Mouse (Mus musculus) heart, adult 8-10 months (tissue): ENCODE results near the gene Dot1l. TPM values are rescaled to one million over a fixed set of nuclear protein-coding genes. Genes with fewer than 3 reads are reported as not detected.

Source experiments
- DNase-seq: peaks from one replicate; pipeline ENCODE4 v3.0.0; 2022; ENCODE audit warnings: low spot score
- microRNA-seq: library from miRNA; unstranded; fragments of <30 nt; microRNA quantifications from one replicate; pipeline ENCODE4 v1.2.0, GENCODE M21; 2022
- total RNA-seq, 4 experiments: library from RNA; stranded (reverse); gene quantifications; 2 replicates each; pipeline ENCODE4 v1.2.4; 2022

Gene Dot1l
- total RNA-seq, 4 experiments from 2014 or later, result 13.3 to 24.1 (median 19.8) TPM

DNA sequence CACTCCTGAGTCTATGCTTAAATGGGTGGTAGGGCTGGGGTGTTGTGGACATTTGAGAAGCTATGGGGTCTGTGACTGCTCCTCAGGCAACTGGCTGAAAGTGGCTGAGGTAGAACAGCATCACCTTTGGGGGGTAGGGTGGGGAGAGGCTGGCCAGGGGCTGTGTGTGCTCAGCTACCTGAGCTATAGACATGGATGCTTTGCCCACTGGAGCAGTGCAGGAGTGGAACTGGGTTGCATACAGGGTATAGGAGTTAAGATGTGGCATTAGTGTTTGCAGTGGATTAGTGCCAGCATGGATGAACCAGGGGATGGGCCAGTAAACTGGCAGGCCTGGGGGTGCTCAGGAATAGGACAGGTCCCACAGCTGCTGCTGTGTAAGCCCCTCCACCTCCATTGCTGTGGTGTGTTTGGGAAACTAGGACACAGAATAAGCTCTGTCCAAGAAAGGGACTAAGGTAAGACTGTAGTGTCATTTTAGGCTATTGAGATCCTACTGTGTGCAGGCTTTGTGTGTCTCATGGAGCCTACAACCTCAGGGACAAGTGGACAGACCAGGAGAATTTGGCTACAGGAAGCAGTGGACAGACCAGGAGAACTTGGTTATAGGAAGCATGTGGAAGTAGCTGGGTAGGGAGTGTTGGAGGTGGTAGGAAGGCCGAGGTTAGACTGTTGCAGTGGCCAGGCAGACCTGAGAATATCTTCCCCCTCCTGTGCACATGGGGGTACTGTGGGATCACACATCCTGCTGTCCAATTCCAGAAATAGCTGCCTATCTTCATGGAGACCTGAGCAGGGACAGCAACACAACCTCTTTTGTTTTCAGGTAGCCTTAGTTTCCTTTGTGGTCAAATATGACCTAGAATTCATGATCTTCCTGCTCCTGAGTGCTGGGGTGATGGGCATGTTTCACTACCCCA is 74.6 kb downstream of the Dot1l start:
- no peak for DNase-seq

DNA sequence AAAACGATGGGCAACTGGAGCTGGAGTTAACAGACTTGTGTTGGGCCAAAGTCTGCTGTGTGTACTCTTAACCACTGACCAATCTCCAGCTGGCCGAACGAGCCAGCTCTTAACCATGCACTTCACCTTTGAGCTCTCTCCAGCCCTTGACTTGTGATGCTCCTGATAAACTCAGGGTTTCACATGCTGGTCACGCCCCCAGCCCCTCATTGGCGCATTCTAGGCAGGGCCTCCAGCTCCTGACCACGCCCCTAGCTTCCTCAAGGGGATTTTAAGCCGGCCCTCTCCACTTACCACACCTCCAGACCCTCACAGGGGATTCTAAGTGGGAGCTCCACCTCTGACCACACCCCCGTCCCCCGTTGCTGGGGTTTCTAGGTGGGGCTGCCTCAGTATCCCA is 76.1 kb downstream of the Dot1l start:
- DNase-seq, result no peak

DNA sequence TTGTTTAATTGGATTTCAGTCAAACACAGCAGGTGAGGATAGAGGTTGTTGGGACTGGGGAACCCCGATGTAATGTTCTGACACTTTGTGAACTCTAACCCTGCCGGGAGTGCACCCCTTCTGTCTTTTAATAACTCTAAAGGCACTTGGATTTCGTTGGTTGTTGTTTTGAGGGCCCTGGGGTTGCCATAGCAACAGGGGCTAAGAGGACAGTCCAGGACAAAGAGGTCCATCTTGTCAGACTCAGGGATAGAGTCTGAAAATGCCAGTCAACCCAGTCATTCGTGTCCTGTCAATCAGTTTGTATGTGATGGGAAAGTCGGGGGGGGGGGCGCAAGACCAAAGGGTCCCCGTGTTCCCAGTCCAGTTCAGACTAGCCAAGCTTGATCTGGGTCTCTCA is 77.8 kb downstream of the Dot1l start:
- DNase-seq, result no peak

DNA sequence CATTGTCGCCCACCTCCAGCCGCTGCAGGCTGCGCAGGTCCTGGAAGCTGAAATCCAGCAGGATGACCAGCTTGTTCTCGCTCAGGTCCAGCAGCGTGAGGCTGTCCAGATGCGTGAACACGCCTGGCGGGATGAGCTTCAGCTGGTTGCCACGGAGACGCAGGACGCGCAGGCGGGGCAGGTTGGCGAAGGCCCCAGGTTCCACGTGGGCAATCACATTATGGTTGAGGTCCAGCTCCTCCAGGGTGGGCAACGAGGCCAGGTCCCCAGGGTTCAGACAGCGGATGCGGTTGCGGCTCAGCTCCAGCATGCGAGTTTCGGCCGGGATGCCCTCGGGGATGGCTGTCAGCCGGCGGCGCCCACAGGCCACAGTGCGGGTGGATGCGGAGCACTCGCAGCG is 80.6 kb downstream of the Dot1l start:
- no peak for DNase-seq

DNA sequence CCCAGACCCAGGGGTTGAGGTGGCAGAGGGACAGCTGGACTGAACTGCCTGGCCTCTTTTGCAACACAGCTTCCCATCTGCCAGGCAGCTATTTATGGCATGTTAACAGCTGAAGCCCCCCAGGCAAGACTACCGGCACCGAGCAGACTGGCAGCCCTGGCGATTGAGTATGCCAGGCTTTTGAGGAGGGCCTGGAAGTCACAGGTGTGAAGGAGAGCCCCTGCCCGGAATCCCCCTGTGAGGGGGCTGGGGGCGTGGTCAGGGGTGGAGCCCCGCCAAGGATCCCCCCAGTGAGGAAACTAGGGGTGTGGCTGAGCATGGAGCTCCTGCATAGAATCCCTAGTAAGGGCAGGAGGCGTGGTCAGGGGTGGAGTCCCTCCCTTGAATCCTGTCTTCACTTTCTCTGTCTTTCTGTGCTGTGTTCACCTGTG is 82.0 kb downstream of the Dot1l start:
- no peak for DNase-seq

DNA sequence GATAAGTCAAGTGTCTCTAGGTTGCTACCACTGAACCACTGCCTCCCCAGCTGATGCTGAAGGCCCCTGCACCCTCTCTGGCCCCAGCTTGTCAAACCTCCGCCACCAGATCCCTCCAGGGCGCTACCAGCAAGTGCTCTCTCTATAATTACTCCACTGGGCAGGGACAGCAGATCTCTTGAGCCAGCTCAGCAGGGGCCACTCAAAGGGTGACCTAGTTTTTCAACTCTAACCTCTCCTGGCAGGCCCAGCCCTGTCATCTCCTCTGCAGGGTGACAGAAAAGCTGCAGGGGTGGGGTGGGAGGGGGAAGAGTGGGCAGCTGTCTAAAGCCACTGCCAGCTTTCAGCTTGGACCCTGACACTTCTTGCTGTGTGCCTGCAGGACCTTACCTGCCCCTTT is 82.8 kb downstream of the Dot1l start:
- peak; percentile 56 for DNase-seq

DNA sequence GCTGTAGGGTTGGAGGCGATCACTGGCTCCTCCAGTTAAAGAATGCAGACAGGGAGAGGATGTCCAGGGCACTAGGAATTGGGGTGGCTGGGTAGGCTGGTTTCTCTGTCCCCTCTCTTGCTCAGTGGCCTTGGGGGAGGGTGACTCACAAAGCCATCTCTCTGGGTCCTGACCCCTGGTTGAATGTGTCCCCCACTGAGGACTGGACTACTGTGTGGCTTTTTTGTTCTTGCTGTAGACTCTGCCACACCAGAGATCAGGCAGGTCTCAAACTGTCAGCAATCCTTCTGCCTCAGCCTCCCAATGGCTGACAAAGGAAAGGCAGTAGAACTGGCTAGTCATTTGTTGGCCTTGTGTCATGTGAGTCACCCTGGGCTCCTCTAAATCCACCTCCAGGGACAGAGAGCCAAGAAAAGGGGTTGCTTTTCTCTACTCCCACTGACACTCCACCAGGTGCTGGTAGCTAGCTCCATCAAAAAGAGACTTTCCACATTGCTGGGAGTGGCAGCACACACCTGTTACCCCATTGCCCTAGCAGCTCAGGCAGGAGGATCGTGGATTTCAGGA is 83.4 kb downstream of the Dot1l start:
- no peak for DNase-seq

DNA sequence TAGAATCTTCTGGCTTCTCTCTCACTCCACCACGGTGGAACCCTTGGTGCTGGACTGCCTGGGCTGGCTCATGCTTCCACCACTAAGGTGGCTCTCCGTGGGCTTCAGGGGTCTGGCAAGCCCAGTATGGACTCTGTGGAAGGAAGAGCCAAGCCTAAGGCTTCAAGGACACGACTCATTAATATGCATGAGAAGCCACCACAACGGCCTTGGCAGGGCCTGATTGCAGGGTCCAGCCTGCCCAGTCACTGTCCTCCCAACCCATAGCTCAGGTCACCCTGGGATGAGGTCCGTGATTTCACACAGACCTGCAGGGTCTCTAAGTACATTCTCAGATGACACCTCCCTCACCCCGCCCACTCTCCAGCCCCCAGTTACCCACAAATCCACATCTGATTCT is 84.8 kb downstream of the Dot1l start:
- no peak for DNase-seq

DNA sequence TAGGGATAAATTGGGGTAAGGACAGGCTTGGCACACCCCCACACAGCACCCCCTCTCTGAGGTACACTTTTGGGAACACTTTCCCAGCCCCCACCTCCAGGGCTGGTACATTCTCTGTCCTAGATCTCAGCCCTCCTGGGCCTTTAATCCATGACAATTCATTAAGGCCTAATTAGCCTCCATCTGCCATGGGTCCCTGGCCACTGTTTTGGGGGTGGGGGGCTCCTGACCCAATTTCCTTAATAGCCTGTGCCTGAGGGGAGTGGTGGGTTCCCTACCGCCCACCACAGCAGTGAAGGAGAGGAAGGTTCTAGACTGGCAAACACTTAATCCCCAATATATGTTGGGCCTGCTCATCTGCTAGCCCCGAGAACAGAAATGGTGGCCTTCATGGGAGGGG is 86.7 kb downstream of the Dot1l start:
- DNase-seq, result no peak

DNA sequence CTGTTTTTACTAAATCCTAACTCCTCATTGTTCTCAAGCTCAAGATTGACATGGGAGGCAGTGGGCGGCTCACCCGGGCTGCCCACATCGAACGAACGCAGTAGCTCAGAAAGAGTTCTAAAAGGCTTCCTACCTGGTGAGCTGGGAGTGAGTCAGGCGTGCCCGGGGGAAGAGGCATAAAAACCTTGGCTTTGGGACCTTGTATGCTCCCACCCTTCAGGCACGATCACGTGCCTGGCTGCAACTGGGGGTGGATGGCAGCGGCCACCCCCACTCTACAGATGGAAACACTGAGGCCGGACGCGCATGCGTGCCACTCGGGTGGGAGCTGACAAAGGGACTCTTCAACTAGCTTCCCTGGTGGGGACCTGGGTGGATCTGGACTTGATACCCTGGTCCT is 87.3 kb downstream of the Dot1l start:
- DNase-seq, result no peak

DNA sequence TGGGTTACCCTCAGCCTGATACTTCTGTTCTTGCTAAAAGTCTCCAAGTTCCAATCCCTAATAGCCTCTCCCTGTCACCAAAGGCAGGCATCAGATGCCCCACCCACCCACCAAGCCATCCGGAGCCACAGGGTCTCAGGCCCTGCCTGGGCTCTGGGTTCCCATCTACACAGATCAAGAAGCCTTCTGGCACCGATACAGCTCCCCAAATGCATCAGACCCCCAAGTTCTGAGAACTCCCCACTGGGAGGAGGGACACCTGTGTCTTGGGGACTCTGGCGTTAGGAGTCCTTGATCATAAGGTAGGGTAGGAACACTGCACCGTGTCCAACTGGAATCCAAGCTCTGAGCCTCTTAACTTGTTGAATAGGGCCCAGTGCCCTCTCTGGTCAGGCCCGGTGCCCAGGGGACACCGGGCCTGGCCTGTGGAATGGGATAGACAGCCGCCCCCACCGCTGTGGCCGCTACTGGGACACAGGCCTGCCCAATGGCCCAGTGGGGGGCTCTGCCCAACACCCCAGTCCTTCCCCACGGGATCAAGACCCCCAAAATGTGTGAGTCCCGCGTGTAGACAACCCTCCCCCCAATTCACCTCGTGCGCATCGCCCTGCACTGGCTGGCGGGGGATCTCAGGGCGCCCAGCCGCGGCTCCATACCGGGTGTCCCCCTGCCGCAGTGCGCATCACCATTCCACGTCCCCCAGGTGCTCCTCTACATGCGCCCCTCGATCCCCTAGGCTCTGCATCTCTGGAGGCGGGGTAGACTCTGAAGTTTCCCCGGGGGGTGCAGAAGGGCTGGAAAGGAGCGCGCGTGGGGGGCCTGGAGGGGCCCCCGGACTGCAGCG is 88.3 kb downstream of the Dot1l start:
- DNase-seq, result no peak

DNA sequence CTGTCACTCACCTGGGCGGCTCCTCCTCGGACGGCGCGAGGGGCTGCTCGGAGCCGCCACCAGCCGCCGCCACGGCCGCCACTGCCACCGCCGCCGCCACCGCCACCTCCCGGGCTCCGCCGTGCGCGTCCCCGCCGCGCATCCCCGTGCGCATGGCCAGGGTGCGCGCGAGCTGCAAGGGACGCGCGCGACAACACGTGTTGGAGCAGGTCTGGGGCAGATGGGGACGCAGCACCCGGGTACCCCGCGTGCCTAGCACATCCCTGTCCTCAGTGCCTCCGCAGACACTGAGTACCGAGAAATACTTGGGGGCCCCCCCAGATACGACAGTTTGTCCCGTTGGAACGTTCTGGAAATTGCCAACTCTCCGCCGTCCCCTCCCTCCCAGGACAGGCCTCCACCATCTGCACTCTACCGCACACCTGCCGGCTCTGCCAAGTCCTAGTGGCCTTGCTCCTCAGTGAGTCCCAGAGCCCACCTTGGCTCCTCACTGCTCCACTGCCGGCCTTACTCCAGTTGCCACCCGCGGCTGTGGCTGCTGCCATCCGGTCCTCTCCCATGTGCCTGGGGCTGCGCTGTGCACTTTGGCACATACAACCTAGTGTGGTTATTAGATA is 89.0 kb downstream of the Dot1l start, which contains the start of gene Lingo3:
Lingo3 (minus strand) TSS at position 109 of the 617 bp plus-strand sequence.
- DNase-seq, result no peak

Small RNA genes within 50 kb of the gene (microRNA-seq; reads per million reads assigned to microRNA genes)
- 1.7 reads per million for gene Mir1982

Other genes starting within 250 kb of the Dot1l start
- gene Atp8b3, start 216.1 kb upstream of the Dot1l start, total RNA-seq, result not detected
- gene Rexo1, start 193.6 kb upstream of the Dot1l start, total RNA-seq, result 10 to 100 TPM; 10.7 to 15.0 (median 12.2) TPM
- 1 to 10 TPM; 3.5 to 5.0 (median 4.7) TPM for gene Klf16, start 177.9 kb upstream of the Dot1l start, total RNA-seq
- 10 to 100 TPM; 44.7 to 48.1 (median 46.9) TPM for gene Abhd17a, start 164.9 kb upstream of the Dot1l start, total RNA-seq
- gene Scamp4, start 152.3 kb upstream of the Dot1l start, total RNA-seq, result 10 to 100 TPM; 20.0 to 25.2 (median 21.9) TPM
- under 1 TPM; 0.44 to 0.81 (median 0.73) TPM for gene Adat3, start 152.3 kb upstream of the Dot1l start, total RNA-seq
- under 1 TPM; 0.17 to 0.57 (median 0.30) TPM for gene Gm49322, start 149.2 kb upstream of the Dot1l start, total RNA-seq
- 100 to 1,000 TPM; 119 to 132 (median 122) TPM for gene Csnk1g2, start 132.4 kb upstream of the Dot1l start, total RNA-seq
- 10 to 100 TPM; 44.0 to 52.5 (median 48.5) TPM for gene Btbd2, start 98.1 kb upstream of the Dot1l start, total RNA-seq
- 100 to 1,000 TPM; 197 to 243 (median 216) TPM for gene Mknk2, start 77.1 kb upstream of the Dot1l start, total RNA-seq
- 1 to 10 TPM; 3.8 to 6.0 (median 5.4) TPM for gene Mob3a, start 53.2 kb upstream of the Dot1l start, total RNA-seq
- 1 to 10 TPM; 2.2 to 5.3 (median 3.6) TPM for gene Izumo4, start 53.0 kb upstream of the Dot1l start, total RNA-seq
- gene Ap3d1, start 12.9 kb upstream of the Dot1l start, total RNA-seq, result 10 to 100 TPM; 41.2 to 44.5 (median 43.4) TPM
- 10 to 100 TPM; 25.0 to 33.0 (median 31.5) TPM for gene Sf3a2, start 43.0 kb downstream of the Dot1l start, total RNA-seq
- gene Plekhj1, start 43.4 kb downstream of the Dot1l start, total RNA-seq, result 10 to 100 TPM; 29.8 to 37.4 (median 32.7) TPM
- under 1 TPM; 0.14 to 0.50 (median 0.20) TPM for gene Amh, start 50.0 kb downstream of the Dot1l start, total RNA-seq
- 1 to 10 TPM in 1 of 4 experiments, under 1 TPM in 3; 0.47 to 1.6 (median 0.75) TPM for gene Jsrp1, start 58.3 kb downstream of the Dot1l start, total RNA-seq
- gene Oaz1, start 71.5 kb downstream of the Dot1l start, total RNA-seq, result 1,000 to 10,000 TPM in 2 of 4 experiments, 100 to 1,000 TPM in 2; 848 to 1,083 (median 963) TPM
- gene Lingo3, start 88.8 kb downstream of the Dot1l start, total RNA-seq, result 10 to 100 TPM in 3 of 4 experiments, 1 to 10 TPM in 1; 7.8 to 14.0 (median 12.6) TPM
- 10 to 100 TPM; 23.3 to 32.5 (median 25.0) TPM for gene Lsm7, start 100.0 kb downstream of the Dot1l start, total RNA-seq
- 10 to 100 TPM; 11.1 to 15.9 (median 14.4) TPM for gene Sppl2b, start 100.1 kb downstream of the Dot1l start, total RNA-seq
- gene Tmprss9, start 116.6 kb downstream of the Dot1l start, total RNA-seq, result not detected
- 100 to 1,000 TPM; 117 to 135 (median 123) TPM for gene Timm13, start 145.8 kb downstream of the Dot1l start, total RNA-seq
- 1 to 10 TPM; 3.5 to 6.3 (median 4.8) TPM for gene Lmnb2, start 163.0 kb downstream of the Dot1l start, total RNA-seq
- 10 to 100 TPM in 2 of 4 experiments, 1 to 10 TPM in 2; 5.0 to 18.1 (median 12.0) TPM for gene Gadd45b, start 174.9 kb downstream of the Dot1l start, total RNA-seq